Mouse (Mus musculus) thymus, adult 2 months (tissue): ENCODE results near the gene Slc23a2.

Source experiments
- CTCF ChIP-seq: fragments of 200-500 bp; IDR thresholded peaks from 2 replicates; pipeline ENCODE4 v1.5.1; 2012; ENCODE audit warnings: mild to moderate bottlenecking, control low read depth, low read length, moderate library complexity, borderline replicate concordance; ENCODE audit not compliant: control insufficient read depth, poor library complexity, insufficient read depth; ENCODE audit errors: extremely low read depth
- POLR2A ChIP-seq: fragments of 200-500 bp; IDR thresholded peaks from 2 replicates; pipeline ENCODE4 v1.6.1; 2012; ENCODE audit warnings: mild to moderate bottlenecking, low read length, control low read depth, moderate library complexity; ENCODE audit not compliant: control insufficient read depth, poor library complexity, insufficient read depth; ENCODE audit errors: extremely low read depth

- TF ChIP-seq POLR2A (no peak), CTCF (no peak)
These were observed 37.3 kb downstream of the Slc23a2 start for GRCm38 (mm10) chr2:132107611-132108010.
